Mouse (Mus musculus): ENCODE measurements around the gene Fkbpl.

Gene Fkbpl

GRCm38 (mm10) chr17:34659897-34660214 is 15.3 kb downstream of the Fkbpl start:
- no peak for DNase-seq (ENCODE audit: low read depth, low spot score)
- peaks cover 6% of the 10 kb centered on the region; the same call in 1 of the 2 replicates for H3K27me3 ChIP-seq (ENCODE audit: control insufficient read depth, insufficient read depth, low read length, poor library complexity, severe bottlenecking)
- H3K36me3 ChIP-seq (ENCODE audit: control insufficient read depth, insufficient read depth, low read length, poor library complexity, severe bottlenecking), result no peaks in the 10 kb centered on the region

GRCm38 (mm10) chr17:34660259-34660820 is 15.8 kb downstream of the Fkbpl start:
- H3K27me3 ChIP-seq (ENCODE audit: control insufficient read depth, insufficient read depth, low read length, poor library complexity, severe bottlenecking), result peaks cover 6% of the 10 kb centered on the region; the same call in 1 of the 2 replicates
- H3K36me3 ChIP-seq (ENCODE audit: control insufficient read depth, insufficient read depth, low read length, poor library complexity, severe bottlenecking), result no peaks in the 10 kb centered on the region

DNA sequence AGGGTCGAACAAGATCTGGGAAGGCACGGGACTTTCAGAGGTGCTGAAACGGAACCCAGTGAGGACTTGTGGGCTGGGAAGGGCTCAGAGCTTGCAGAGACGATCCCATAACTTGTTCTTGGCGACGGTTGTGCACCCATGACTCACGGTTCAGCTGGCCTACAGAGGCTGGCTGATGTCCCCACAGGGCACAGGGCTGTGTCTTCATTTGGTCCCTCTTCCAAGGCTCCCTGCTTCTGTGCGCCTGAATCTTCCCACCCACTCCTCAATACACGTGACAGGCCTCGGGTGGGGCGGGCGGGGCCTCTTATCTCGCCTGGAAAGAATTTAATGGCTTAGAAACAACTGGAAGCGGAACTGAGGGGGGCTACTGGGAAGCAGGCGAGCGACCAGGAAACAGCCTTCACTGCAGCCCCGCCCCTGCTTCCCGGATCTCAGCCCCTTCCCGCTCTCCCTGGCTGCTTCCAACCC is 16.6 kb downstream of the Fkbpl start:
- Histone ChIP-seq H3K36me3 (ENCODE audit: control insufficient read depth, insufficient read depth, low read length, poor library complexity, severe bottlenecking) (no peaks in the 10 kb centered on the region), H3K27me3 (ENCODE audit: control insufficient read depth, insufficient read depth, low read length, poor library complexity, severe bottlenecking) (peaks cover 6% of the 10 kb centered on the region; the same call in 1 of the 2 replicates)
- DNase-seq (ENCODE audit: low read depth, low spot score), result no peak

More at GRCm38 (mm10) chr17:34660259-34660820, 15.8 kb downstream of the Fkbpl start:
- no peak for DNase-seq (ENCODE audit: low read depth, low spot score)

DNA sequence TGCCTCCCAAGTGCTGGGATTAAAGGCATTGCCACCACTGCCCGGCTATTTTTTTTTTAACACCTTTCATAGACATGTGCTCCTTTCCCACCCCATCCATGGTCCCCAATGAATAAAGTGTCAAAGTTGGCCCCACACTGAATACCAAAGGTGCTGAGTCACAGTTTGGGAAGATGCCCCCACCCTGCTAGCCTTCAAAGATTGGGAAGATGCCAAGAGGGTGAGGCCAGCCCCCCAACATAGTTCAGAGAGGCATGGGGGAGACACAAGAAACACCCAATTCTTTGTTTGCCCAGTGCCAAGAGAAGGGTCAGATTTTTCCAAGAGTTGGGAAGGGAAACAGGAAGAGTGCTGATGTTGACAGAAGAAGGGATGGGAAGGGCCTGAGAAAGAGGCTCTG is 17.9 kb downstream of the Fkbpl start:
- no peaks in the 10 kb centered on the region for H3K36me3 ChIP-seq (ENCODE audit: control insufficient read depth, insufficient read depth, low read length, poor library complexity, severe bottlenecking)
- no peak for DNase-seq (ENCODE audit: low read depth, low spot score)

DNA sequence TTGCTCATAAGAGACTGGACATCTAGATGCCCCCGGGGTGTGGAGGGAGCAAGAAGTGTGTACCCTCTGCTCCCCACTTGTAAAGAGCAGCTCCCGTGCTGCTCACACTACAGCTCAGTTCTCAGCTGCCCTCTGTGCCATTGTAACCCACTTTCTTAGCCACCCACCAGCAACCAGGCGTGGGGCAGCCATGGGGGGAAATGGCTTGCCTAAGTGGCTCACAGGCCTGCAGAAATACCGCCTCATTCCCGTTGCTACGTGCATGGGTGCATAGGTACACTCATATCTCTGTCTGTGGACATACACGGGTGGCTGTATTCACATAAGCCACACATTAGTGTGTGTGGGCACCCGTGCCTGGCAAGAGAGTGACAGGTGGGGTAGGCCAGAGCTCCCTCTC is 18.4 kb downstream of the Fkbpl start:
- no peak for DNase-seq (ENCODE audit: low read depth, low spot score)
- Histone ChIP-seq H3K36me3 (ENCODE audit: control insufficient read depth, insufficient read depth, low read length, poor library complexity, severe bottlenecking) (no peaks in the 10 kb centered on the region), H3K27me3 (ENCODE audit: control insufficient read depth, insufficient read depth, low read length, poor library complexity, severe bottlenecking) (peaks cover 6% of the 10 kb centered on the region; the same call in 1 of the 2 replicates)

More for the DNA sequence above, 17.9 kb downstream of the Fkbpl start:
- H3K27me3 ChIP-seq (ENCODE audit: control insufficient read depth, insufficient read depth, low read length, poor library complexity, severe bottlenecking), result peaks cover 6% of the 10 kb centered on the region; the same call in 1 of the 2 replicates

- no peaks in the 10 kb centered on the region for H3K36me3 ChIP-seq (ENCODE audit: control insufficient read depth, insufficient read depth, low read length, poor library complexity, severe bottlenecking)
- peaks cover 6% of the 10 kb centered on the region; the same call in 1 of the 2 replicates for H3K27me3 ChIP-seq (ENCODE audit: control insufficient read depth, insufficient read depth, low read length, poor library complexity, severe bottlenecking)
- DNase-seq (ENCODE audit: low read depth, low spot score), result no peak
Measured at GRCm38 (mm10) chr17:34663558-34663957, 19.0 kb downstream of the Fkbpl start.

GRCm38 (mm10) chr17:34664472-34664871 is 19.9 kb downstream of the Fkbpl start:
- no peak for DNase-seq (ENCODE audit: low read depth, low spot score)
- Histone ChIP-seq H3K36me3 (ENCODE audit: control insufficient read depth, insufficient read depth, low read length, poor library complexity, severe bottlenecking) (no peaks in the 10 kb centered on the region), H3K27me3 (ENCODE audit: control insufficient read depth, insufficient read depth, low read length, poor library complexity, severe bottlenecking) (peaks cover 6% of the 10 kb centered on the region; the same call in 1 of the 2 replicates)

GRCm38 (mm10) chr17:34670235-34670634 is 25.7 kb downstream of the Fkbpl start, which contains the start of gene Tnxb:
Gene Tnxb, plus strand, starts transcription at chr17:34670535.
- Histone ChIP-seq H3K36me3 (ENCODE audit: control insufficient read depth, insufficient read depth, low read length, poor library complexity, severe bottlenecking) (no peaks in the 10 kb centered on the region), H3K27me3 (ENCODE audit: control insufficient read depth, insufficient read depth, low read length, poor library complexity, severe bottlenecking) (no peaks in the 10 kb centered on the region; the same call in 1 of the 2 replicates)
- DNase-seq (ENCODE audit: low read depth, low spot score), result no peak

DNA sequence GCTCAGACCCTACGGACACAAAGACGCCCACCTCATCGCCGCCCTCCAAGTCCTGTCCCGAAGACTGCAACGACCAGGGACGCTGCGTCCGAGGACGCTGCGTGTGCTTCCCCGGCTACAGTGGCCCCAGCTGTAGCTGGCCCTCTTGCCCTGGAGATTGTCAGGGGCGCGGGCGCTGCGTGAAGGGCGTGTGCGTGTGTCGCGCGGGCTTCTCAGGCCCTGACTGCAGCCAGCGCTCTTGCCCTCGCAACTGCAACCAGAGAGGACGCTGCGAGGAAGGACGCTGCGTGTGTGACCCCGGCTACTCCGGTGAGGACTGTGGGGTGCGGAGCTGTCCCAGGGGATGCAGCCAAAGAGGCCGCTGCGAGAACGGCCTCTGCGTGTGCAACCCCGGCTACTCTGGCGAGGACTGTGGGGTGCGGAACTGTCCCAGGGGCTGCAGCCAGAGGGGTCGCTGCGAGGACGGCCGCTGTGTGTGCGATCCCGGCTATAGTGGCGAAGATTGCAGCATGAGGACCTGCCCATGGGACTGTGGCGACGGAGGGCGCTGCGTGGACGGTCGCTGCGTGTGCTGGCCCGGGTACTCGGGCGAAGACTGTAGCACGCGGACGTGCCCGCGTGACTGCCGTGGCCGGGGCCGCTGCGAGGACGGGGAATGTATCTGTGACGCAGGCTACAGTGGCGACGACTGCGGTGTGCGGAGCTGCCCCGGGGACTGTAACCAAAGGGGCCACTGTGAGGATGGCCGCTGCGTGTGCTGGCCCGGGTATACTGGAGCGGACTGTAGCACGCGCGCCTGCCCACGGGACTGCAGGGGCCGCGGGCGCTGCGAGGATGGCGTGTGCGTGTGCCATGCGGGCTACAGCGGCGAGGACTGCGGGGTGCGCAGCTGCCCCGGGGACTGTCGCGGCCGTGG is 26.8 kb downstream of the Fkbpl start:
- DNase-seq (ENCODE audit: low read depth, low spot score), result no peak
- Histone ChIP-seq H3K27me3 (ENCODE audit: control insufficient read depth, insufficient read depth, low read length, poor library complexity, severe bottlenecking) (no peaks in the 10 kb centered on the region; the same call in 1 of the 2 replicates), H3K36me3 (ENCODE audit: control insufficient read depth, insufficient read depth, low read length, poor library complexity, severe bottlenecking) (no peaks in the 10 kb centered on the region)

DNA sequence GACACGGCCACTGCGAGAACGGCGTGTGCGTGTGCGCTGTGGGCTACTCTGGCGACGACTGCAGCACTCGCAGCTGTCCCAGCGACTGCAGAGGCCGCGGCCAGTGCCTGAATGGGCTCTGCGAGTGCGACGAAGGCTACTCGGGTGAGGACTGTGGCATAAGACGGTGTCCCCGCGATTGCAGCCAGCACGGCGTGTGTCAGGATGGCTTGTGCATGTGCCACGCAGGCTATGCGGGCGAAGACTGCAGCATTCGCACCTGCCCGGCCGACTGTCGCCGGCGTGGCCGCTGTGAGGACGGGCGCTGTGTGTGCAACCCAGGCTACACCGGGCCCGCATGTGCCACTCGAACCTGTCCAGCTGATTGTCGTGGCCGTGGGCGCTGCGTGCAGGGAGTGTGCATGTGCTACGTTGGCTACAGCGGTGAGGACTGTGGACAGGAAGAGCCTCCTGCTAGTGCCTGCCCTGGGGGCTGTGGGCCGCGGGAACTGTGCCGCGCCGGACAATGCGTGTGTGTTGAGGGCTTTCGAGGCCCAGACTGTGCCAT is 27.8 kb downstream of the Fkbpl start:
- H3K36me3 ChIP-seq (ENCODE audit: control insufficient read depth, insufficient read depth, low read length, poor library complexity, severe bottlenecking), result no peaks in the 10 kb centered on the region
- DNase-seq (ENCODE audit: low read depth, low spot score), result no peak
- no peaks in the 10 kb centered on the region; the same call in 1 of the 2 replicates for H3K27me3 ChIP-seq (ENCODE audit: control insufficient read depth, insufficient read depth, low read length, poor library complexity, severe bottlenecking)

DNA sequence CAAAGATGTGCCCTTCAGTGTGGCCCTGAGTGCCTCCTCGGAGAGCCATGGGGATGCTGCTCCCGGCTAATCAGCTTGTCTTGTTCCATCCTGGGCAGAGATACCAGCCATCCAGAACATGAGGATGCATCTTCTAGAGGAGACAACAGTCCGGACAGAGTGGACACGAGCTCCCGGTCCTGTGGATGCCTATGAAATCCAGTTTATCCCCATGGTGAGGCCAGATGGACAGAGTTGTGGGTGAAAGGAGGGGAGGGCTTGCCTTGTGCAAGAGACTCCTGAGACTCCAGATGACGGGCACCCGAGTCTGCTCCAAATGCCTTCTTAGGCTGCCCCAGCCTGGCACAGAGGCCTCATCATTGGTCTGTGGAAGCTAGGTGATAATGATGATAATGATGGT is 28.6 kb downstream of the Fkbpl start:
- Histone ChIP-seq H3K27me3 (ENCODE audit: control insufficient read depth, insufficient read depth, low read length, poor library complexity, severe bottlenecking) (no peaks in the 10 kb centered on the region; the same call in 1 of the 2 replicates), H3K36me3 (ENCODE audit: control insufficient read depth, insufficient read depth, low read length, poor library complexity, severe bottlenecking) (no peaks in the 10 kb centered on the region)
- no peak for DNase-seq (ENCODE audit: low read depth, low spot score)

DNA sequence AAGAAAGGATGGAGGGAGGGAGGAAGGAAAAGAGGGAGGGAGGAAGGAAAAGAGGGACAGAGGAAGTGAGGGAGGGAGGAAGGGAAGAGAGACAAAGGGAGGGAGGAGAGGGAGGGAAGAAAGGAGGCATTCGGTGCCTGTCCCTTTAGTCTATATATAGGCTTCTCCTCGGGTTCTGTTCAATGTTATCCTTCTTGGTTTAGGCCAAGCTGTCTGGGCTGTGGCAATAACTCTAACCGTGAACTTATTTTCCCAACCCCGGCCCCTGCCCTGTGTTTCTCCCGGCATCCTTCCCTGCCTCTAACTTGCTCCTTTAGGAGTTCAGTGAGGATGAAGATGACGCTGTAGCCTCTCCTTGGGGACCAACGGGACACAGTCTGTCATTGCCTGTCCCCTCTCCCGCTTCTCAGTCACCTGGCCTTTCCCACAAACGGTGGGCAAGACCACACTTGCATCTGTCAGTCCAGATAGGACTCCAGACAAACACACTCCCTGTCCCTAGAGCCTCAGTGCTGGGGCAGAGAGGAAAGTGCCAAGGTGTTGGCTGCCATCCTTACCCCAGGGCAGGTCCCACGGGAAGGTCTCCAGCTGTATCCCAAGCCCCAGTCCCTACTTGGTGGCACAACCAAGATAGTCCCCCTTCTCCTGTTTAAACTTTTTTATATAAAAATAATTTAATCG is 30.1 kb downstream of the Fkbpl start:
- no peak for DNase-seq (ENCODE audit: low read depth, low spot score)
- H3K27me3 ChIP-seq (ENCODE audit: control insufficient read depth, insufficient read depth, low read length, poor library complexity, severe bottlenecking), result no peaks in the 10 kb centered on the region; the same call in 1 of the 2 replicates
- no peaks in the 10 kb centered on the region for H3K36me3 ChIP-seq (ENCODE audit: control insufficient read depth, insufficient read depth, low read length, poor library complexity, severe bottlenecking)

GRCm38 (mm10) chr17:34675205-34676092 is 30.9 kb downstream of the Fkbpl start:
- no peak for DNase-seq (ENCODE audit: low read depth, low spot score)
- no peaks in the 10 kb centered on the region; the same call in 1 of the 2 replicates for H3K27me3 ChIP-seq (ENCODE audit: control insufficient read depth, insufficient read depth, low read length, poor library complexity, severe bottlenecking)
- H3K36me3 ChIP-seq (ENCODE audit: control insufficient read depth, insufficient read depth, low read length, poor library complexity, severe bottlenecking), result no peaks in the 10 kb centered on the region

GRCm38 (mm10) chr17:34676093-34676460 is 31.5 kb downstream of the Fkbpl start:
- Histone ChIP-seq H3K36me3 (ENCODE audit: control insufficient read depth, insufficient read depth, low read length, poor library complexity, severe bottlenecking) (no peaks in the 10 kb centered on the region), H3K27me3 (ENCODE audit: control insufficient read depth, insufficient read depth, low read length, poor library complexity, severe bottlenecking) (no peaks in the 10 kb centered on the region)
- no peak for DNase-seq (ENCODE audit: low read depth, low spot score)
